Mouse (Mus musculus): Measurements from ENCODE around the gene C330021F23Rik.

Gene C330021F23Rik

GRCm38 (mm10) chr8:3576211-3576960, 8.6 kb downstream of the C330021F23Rik start:
- TF ChIP-seq GATA4 (IDR thresholded peaks at IDR 0.05; ENCODE audit: insufficient replicate concordance, low read length), result no peak

GRCm38 (mm10) chr8:3579390-3580364, 11.9 kb downstream of the C330021F23Rik start:
- TF ChIP-seq GATA4 (IDR thresholded peaks at IDR 0.05; ENCODE audit: insufficient replicate concordance, low read length), result no peak

DNA sequence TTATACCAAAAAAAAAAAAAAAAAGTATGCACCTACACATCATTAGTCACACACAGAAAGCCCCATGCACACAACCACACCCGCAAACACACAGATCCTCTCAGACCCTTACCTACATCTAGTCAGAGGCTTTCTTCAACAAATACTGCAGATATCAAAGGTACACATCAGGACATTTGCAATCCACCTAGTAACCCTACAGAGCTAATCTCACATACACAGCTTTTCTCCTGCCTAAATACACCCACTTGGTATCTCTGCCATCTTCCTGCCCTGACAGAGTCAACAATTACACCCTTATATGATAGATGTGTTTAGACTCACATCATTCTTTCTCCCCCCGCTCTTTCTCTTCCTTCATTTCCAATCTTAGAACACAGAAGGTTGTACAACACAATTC, 18.7 kb downstream of the C330021F23Rik start:
- TF ChIP-seq GATA4 (IDR thresholded peaks at IDR 0.05; ENCODE audit: insufficient replicate concordance, low read length), result no peak

DNA sequence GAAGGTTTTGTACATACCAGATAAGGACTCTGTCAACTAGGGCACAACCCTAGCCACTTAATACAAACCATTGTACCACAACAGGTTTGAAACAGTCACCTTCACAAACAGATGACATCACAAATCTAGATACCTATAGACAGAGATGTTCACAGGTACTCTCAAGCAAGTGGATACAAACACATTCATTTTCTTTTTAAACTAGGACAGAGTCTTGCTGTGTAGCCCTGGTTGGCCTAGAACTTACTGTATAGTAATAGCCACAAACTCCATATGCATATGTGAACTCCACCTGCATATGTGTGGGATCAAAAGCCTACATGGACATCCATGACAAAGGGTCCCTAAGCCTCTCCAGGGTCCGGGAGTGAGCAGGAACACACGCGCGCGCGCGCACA, 19.2 kb downstream of the C330021F23Rik start, which contains the start of gene Camsap3:
Camsap3 (plus strand) TSS at position 301 of the 398 bp plus-strand sequence.
- TF ChIP-seq GATA4 (IDR thresholded peaks at IDR 0.05; ENCODE audit: insufficient replicate concordance, low read length), result no peak

- TF ChIP-seq GATA4 (IDR thresholded peaks at IDR 0.05; ENCODE audit: insufficient replicate concordance, low read length), result no peak
Measured at GRCm38 (mm10) chr8:3587391-3588257, 19.8 kb downstream of the C330021F23Rik start.

DNA sequence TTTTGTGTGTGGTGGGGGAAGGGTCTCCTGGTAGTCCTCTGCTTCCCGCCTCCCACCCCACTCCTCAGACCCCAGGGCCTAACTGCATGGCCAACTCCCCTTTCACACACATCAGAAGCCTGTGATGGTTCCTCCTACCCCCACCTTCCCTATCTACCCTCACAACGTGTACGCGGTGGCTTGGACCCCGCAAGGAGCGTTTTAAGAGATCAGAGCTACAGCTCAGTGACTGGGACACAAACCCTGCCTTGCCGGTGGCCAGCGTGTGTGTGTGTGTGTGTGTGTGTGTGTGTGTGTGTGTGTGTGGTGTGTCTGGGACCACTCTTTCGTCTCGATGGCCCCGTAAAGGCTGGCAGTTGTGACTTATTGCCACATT, 20.5 kb downstream of the C330021F23Rik start:
- no peak for TF ChIP-seq GATA4 (IDR thresholded peaks at IDR 0.05; ENCODE audit: insufficient replicate concordance, low read length)

GRCm38 (mm10) chr8:3593470-3593869, 25.7 kb downstream of the C330021F23Rik start:
- TF ChIP-seq GATA4 (IDR thresholded peaks at IDR 0.05; ENCODE audit: insufficient replicate concordance, low read length), result no peak

GRCm38 (mm10) chr8:3594466-3594865, 26.7 kb downstream of the C330021F23Rik start:
- no peak for TF ChIP-seq GATA4 (IDR thresholded peaks at IDR 0.05; ENCODE audit: insufficient replicate concordance, low read length)

- TF ChIP-seq GATA4 (IDR thresholded peaks at IDR 0.05; ENCODE audit: insufficient replicate concordance, low read length), result no peak
Measured at GRCm38 (mm10) chr8:3598054-3598453, 30.3 kb downstream of the C330021F23Rik start.

- no peak for TF ChIP-seq GATA4 (IDR thresholded peaks at IDR 0.05; ENCODE audit: insufficient replicate concordance, low read length)
Measured at GRCm38 (mm10) chr8:3599219-3599618, 31.4 kb downstream of the C330021F23Rik start.

GRCm38 (mm10) chr8:3600401-3600800, 32.6 kb downstream of the C330021F23Rik start:
- no peak; the same call in 1 of the 2 replicates for TF ChIP-seq GATA4 (IDR thresholded peaks at IDR 0.05; ENCODE audit: insufficient replicate concordance, low read length)

DNA sequence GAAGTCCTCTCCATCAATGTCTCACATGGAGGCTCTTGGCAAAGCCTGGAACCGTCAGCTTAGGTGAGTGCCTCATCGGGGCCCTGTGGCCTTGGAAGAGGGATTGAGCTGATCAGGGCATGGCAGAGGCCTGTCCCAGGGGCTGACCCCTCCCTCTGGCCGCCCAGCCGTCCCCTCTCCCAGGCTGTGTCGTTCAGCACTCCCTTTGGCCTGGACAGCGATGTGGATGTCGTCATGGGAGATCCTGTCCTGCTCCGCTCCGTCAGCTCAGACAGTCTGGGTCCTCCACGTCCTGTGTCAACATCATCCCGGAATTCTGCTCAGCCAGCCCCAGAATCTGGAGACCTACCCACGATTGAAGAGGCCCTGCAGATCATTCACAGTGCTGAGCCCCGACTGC, 35.6 kb downstream of the C330021F23Rik start:
- TF ChIP-seq GATA4 (IDR thresholded peaks at IDR 0.05; ENCODE audit: insufficient replicate concordance, low read length), result no peak

GRCm38 (mm10) chr8:3606593-3606992, 38.8 kb downstream of the C330021F23Rik start:
- TF ChIP-seq GATA4 (IDR thresholded peaks at IDR 0.05; ENCODE audit: insufficient replicate concordance, low read length), result no peak

- TF ChIP-seq GATA4 (IDR thresholded peaks at IDR 0.05; ENCODE audit: insufficient replicate concordance, low read length), result no peak
Measured at GRCm38 (mm10) chr8:3607822-3608221, 40.0 kb downstream of the C330021F23Rik start.

Measured in liver, adult (tissue).